Mouse (Mus musculus) midbrain, postnatal 0 days (tissue): ENCODE results near the gene Ugt1a7c. TPM values are rescaled to one million over a fixed set of nuclear protein-coding genes. Genes with fewer than 3 reads are reported as not detected.
"Not testable (repeated sequence)": the region's sequence is repeated elsewhere in the genome, so short reads cannot be mapped to it uniquely, and the experiment has no call there.

Experiments
- ATAC-seq: fragments of 200-750 bp; cut with Nextera tagmentation; 2 replicates; pipeline ENCODE4 v1.8.0; 2017; ENCODE audit warnings: moderate number of reproducible peaks, mild to moderate bottlenecking, moderate TSS enrichment, moderate library complexity; ENCODE audit not compliant: low FRiP score
- DNase-seq: peaks from one replicate; pipeline ENCODE4 v3.0.0-alpha.2; 2015; ENCODE audit warnings: low spot score
- H3K27ac ChIP-seq: fragments of 300-500 bp; sonication (generic); 2 replicates; pipeline ENCODE4 v1.5.1; 2014; ENCODE audit warnings: low read depth, mild to moderate bottlenecking, low read length, mixed read lengths
- H3K27me3 ChIP-seq: fragments of 300-500 bp; sonication (generic); 2 replicates; pipeline ENCODE4 v1.6.1; 2014; ENCODE audit warnings: low read length, control low read depth, mixed read lengths; ENCODE audit not compliant: insufficient read depth
- H3K36me3 ChIP-seq: fragments of 300-500 bp; sonication (generic); 2 replicates; pipeline ENCODE4 v1.6.1; 2014; ENCODE audit warnings: low read length, control low read depth, mixed read lengths; ENCODE audit not compliant: insufficient read depth
- H3K4me1 ChIP-seq: fragments of 300-500 bp; sonication (generic); 2 replicates; pipeline ENCODE4 v1.6.1; 2014; ENCODE audit warnings: mild to moderate bottlenecking, control low read depth, antibody characterized with exemption, low read length, mixed read lengths; ENCODE audit not compliant: insufficient read depth
- H3K4me2 ChIP-seq: fragments of 300-500 bp; sonication (generic); 2 replicates; pipeline ENCODE4 v1.6.1; 2014; ENCODE audit warnings: low read depth, mild to moderate bottlenecking, low read length, mixed read lengths; ENCODE audit not compliant: poor library complexity, severe bottlenecking
- H3K4me3 ChIP-seq: fragments of 300-500 bp; sonication (generic); 2 replicates; pipeline ENCODE4 v1.5.1; 2014; ENCODE audit warnings: low read depth, mild to moderate bottlenecking, low read length, moderate library complexity
- H3K9ac ChIP-seq: fragments of 300-500 bp; sonication (generic); replicated peaks from 2 replicates; pipeline ENCODE4 v1.6.1; 2014; ENCODE audit warnings: mild to moderate bottlenecking, low read length, moderate library complexity, mixed read lengths; ENCODE audit not compliant: poor library complexity, severe bottlenecking
- H3K9me3 ChIP-seq: fragments of 300-500 bp; sonication (generic); 2 replicates; pipeline ENCODE4 v1.6.1; 2016; ENCODE audit warnings: low read length, control low read depth
- CTCF ChIP-seq: IDR thresholded peaks from 2 replicates; pipeline ENCODE4 v1.5.1; 2016; ENCODE audit warnings: antibody characterized with exemption, mild to moderate bottlenecking
- WGBS: fragments of 180-500 bp; shearing (Covaris S2); extraction: QIAGEN DNeasy Blood & Tissue Kit; methylation state at CpG from one replicate; pipeline ENCODE4 v1.1.7; 2014; 5-methylcytosine and 5-hydroxymethylcytosine counted together
- polyA plus RNA-seq: library from polyadenylated mRNA; unstranded; fragments of >200 nt; fragmentation: Nextera tagmentation; extraction: Ambion mirVana; gene quantifications from 2 replicates; pipeline ENCODE4 v1.2.1, GENCODE M21; 2015
- total RNA-seq: library from RNA; depleted of rRNA; stranded (reverse); fragments of >200 nt; gene quantifications from 2 replicates; pipeline ENCODE4 v1.2.3, GENCODE M21; 2014

The Ugt1a7c gene
- total and polyA plus RNA-seq, 2 experiments from 2014 or later: 1.5 to 1.6 TPM

- H3K9ac ChIP-seq, H3K27me3 ChIP-seq, DNase-seq, H3K4me3 ChIP-seq, H3K4me2 ChIP-seq, H3K4me1 ChIP-seq, H3K27ac ChIP-seq, H3K9me3 ChIP-seq, ATAC-seq, H3K36me3 ChIP-seq: not testable (repeated sequence)
- WGBS: 71% methylated on average over 3 of the region's 3 CpGs
- TF ChIP-seq CTCF: peak; percentile 54
These were observed 589 bp upstream of the Ugt1a7c start for GRCm38 (mm10) chr1:88094270-88094676.

- H3K9me3 ChIP-seq, DNase-seq, H3K9ac ChIP-seq, H3K27me3 ChIP-seq, H3K36me3 ChIP-seq, H3K27ac ChIP-seq, H3K4me3 ChIP-seq, H3K4me1 ChIP-seq, H3K4me2 ChIP-seq, ATAC-seq: not testable (repeated sequence)
- WGBS: 93% methylated on average over 3 of the region's 3 CpGs
These were observed 3.7 kb downstream of the Ugt1a7c start for GRCm38 (mm10) chr1:88098546-88098945.

- not testable (repeated sequence) for H3K27ac ChIP-seq, DNase-seq, H3K4me3 ChIP-seq, H3K4me1 ChIP-seq, H3K4me2 ChIP-seq, H3K9ac ChIP-seq, H3K9me3 ChIP-seq, H3K27me3 ChIP-seq, H3K36me3 ChIP-seq, ATAC-seq
- WGBS: 81% methylated on average over 2 of the region's 2 CpGs
These were observed 4.8 kb downstream of the Ugt1a7c start for GRCm38 (mm10) chr1:88099691-88100090.

- not testable (repeated sequence) for H3K27ac ChIP-seq, ATAC-seq, H3K9ac ChIP-seq, H3K4me1 ChIP-seq, H3K4me3 ChIP-seq, H3K9me3 ChIP-seq, DNase-seq, H3K36me3 ChIP-seq, H3K27me3 ChIP-seq, H3K4me2 ChIP-seq
- 68% methylated on average over 2 of the region's 3 CpGs for WGBS
These were observed 8.2 kb downstream of the Ugt1a7c start, which contains the start of gene Ugt1a6b for GRCm38 (mm10) chr1:88103019-88103418. Gene Ugt1a6b, plus strand, starts transcription at chr1:88103252.

- H3K27me3 ChIP-seq, ATAC-seq, DNase-seq, H3K4me3 ChIP-seq, H3K27ac ChIP-seq, H3K36me3 ChIP-seq, H3K9ac ChIP-seq, H3K4me1 ChIP-seq, H3K4me2 ChIP-seq, H3K9me3 ChIP-seq: not testable (repeated sequence)
- 71% methylated on average over 4 of the region's 5 CpGs for WGBS
These were observed 9.0 kb downstream of the Ugt1a7c start for GRCm38 (mm10) chr1:88103697-88104468.

- ATAC-seq (no peak), DNase-seq (no peak)
- no peak overlapping the region for H3K27ac ChIP-seq
- H3K36me3 ChIP-seq: no peaks in the 10 kb centered on the region
- no peak for TF ChIP-seq CTCF
- 77% methylated on average over 1 of the region's 1 CpGs for WGBS
- H3K27me3 ChIP-seq: no peaks in the 10 kb centered on the region
- H3K4me3 ChIP-seq: no peak overlapping the region
- H3K9me3 ChIP-seq: no peaks in the 10 kb centered on the region
- no peaks in the 10 kb centered on the region for H3K4me1 ChIP-seq
- no peak overlapping the region for H3K9ac ChIP-seq
- H3K4me2 ChIP-seq: no peak overlapping the region
These were observed 10.0 kb downstream of the Ugt1a7c start for GRCm38 (mm10) chr1:88104667-88105430.
